Mouse (Mus musculus): Measurements from ENCODE around the gene Tmem132d. TPM values are rescaled to one million over a fixed set of nuclear protein-coding genes. Genes with fewer than 3 reads are reported as not detected.

Gene Tmem132d
- polyA plus RNA-seq, 1 experiment from 2014 or later = not detected

- no peak overlapping the region for H3K4me3 ChIP-seq (ENCODE audit: low read depth, low read length)
- H3K27ac ChIP-seq (ENCODE audit: low read length) = no peak overlapping the region
- no peak overlapping the region for H3K9ac ChIP-seq (ENCODE audit: low read depth, low read length)
- WGBS (ENCODE audit: insufficient replicate concordance) = 56% methylated on average over 1 of the region's 1 CpGs
- H3K4me2 ChIP-seq (ENCODE audit: low read depth, low read length) = no peak overlapping the region
- H3K36me3 ChIP-seq (ENCODE audit: control insufficient read depth, insufficient read depth) = no peaks in the 10 kb centered on the region
- no peaks in the 10 kb centered on the region for H3K27me3 ChIP-seq (ENCODE audit: control insufficient read depth, insufficient read depth, low read depth, low read length)
- no peak for ATAC-seq (ENCODE audit: low read depth)
- no peaks in the 10 kb centered on the region for H3K4me1 ChIP-seq (ENCODE audit: control insufficient read depth, low read depth, low read length)
- no peaks in the 10 kb centered on the region for H3K9me3 ChIP-seq (replicated peaks; ENCODE audit: control insufficient read depth, low read length)
Measured at GRCm38 (mm10) chr5:127830831-127831230, 602.0 kb downstream of the Tmem132d start.

GRCm38 (mm10) chr5:127828756-127829155, 604.1 kb downstream of the Tmem132d start:
- WGBS (ENCODE audit: insufficient replicate concordance) = 65% methylated on average over 6 of the region's 6 CpGs
- Histone ChIP-seq H3K36me3 (ENCODE audit: control insufficient read depth, insufficient read depth) (no peaks in the 10 kb centered on the region), H3K27me3 (ENCODE audit: control insufficient read depth, insufficient read depth, low read depth, low read length) (no peaks in the 10 kb centered on the region), H3K9ac (ENCODE audit: low read depth, low read length) (no peak overlapping the region), H3K27ac (ENCODE audit: low read length) (no peak overlapping the region), H3K9me3 (replicated peaks; ENCODE audit: control insufficient read depth, low read length) (no peaks in the 10 kb centered on the region; the same call in 1 of the 2 replicates), H3K4me1 (ENCODE audit: control insufficient read depth, low read depth, low read length) (no peaks in the 10 kb centered on the region), H3K4me3 (ENCODE audit: low read depth, low read length) (no peak overlapping the region), H3K4me2 (ENCODE audit: low read depth, low read length) (no peak overlapping the region)
- no peak for ATAC-seq (ENCODE audit: low read depth)

GRCm38 (mm10) chr5:127821960-127822359, 610.9 kb downstream of the Tmem132d start:
- Histone ChIP-seq H3K9ac (ENCODE audit: low read depth, low read length) (no peak overlapping the region), H3K36me3 (ENCODE audit: control insufficient read depth, insufficient read depth) (no peaks in the 10 kb centered on the region), H3K4me1 (ENCODE audit: control insufficient read depth, low read depth, low read length) (no peaks in the 10 kb centered on the region), H3K4me3 (ENCODE audit: low read depth, low read length) (no peak overlapping the region), H3K4me2 (ENCODE audit: low read depth, low read length) (no peak overlapping the region), H3K27me3 (ENCODE audit: control insufficient read depth, insufficient read depth, low read depth, low read length) (no peaks in the 10 kb centered on the region), H3K27ac (ENCODE audit: low read length) (no peak overlapping the region), H3K9me3 (replicated peaks; ENCODE audit: control insufficient read depth, low read length) (peaks cover 5% of the 10 kb centered on the region)
- no peak for ATAC-seq (ENCODE audit: low read depth)
- WGBS (ENCODE audit: insufficient replicate concordance) = 20% methylated on average over 1 of the region's 1 CpGs

GRCm38 (mm10) chr5:127815292-127815691, 617.6 kb downstream of the Tmem132d start:
- H3K4me2 ChIP-seq (ENCODE audit: low read depth, low read length) = no peak overlapping the region
- H3K9ac ChIP-seq (ENCODE audit: low read depth, low read length) = no peak overlapping the region
- no peak for ATAC-seq (ENCODE audit: low read depth)
- H3K27me3 ChIP-seq (ENCODE audit: control insufficient read depth, insufficient read depth, low read depth, low read length) = no peaks in the 10 kb centered on the region
- H3K4me1 ChIP-seq (ENCODE audit: control insufficient read depth, low read depth, low read length) = no peaks in the 10 kb centered on the region
- H3K9me3 ChIP-seq (replicated peaks; ENCODE audit: control insufficient read depth, low read length) = no peaks in the 10 kb centered on the region; the same call in 1 of the 2 replicates
- H3K4me3 ChIP-seq (ENCODE audit: low read depth, low read length) = no peak overlapping the region
- WGBS (ENCODE audit: insufficient replicate concordance) = 49% methylated on average over 8 of the region's 8 CpGs
- H3K36me3 ChIP-seq (ENCODE audit: control insufficient read depth, insufficient read depth) = no peaks in the 10 kb centered on the region
- H3K27ac ChIP-seq (ENCODE audit: low read length) = no peak overlapping the region

- no peaks in the 10 kb centered on the region for H3K4me1 ChIP-seq (ENCODE audit: control insufficient read depth, low read depth, low read length)
- 62% methylated on average over 3 of the region's 3 CpGs for WGBS (ENCODE audit: insufficient replicate concordance)
- ATAC-seq (ENCODE audit: low read depth) = no peak
- no peak overlapping the region for H3K4me2 ChIP-seq (ENCODE audit: low read depth, low read length)
- no peak overlapping the region for H3K4me3 ChIP-seq (ENCODE audit: low read depth, low read length)
- H3K27me3 ChIP-seq (ENCODE audit: control insufficient read depth, insufficient read depth, low read depth, low read length) = no peaks in the 10 kb centered on the region
- H3K27ac ChIP-seq (ENCODE audit: low read length) = no peak overlapping the region
- H3K9ac ChIP-seq (ENCODE audit: low read depth, low read length) = no peak overlapping the region
- H3K36me3 ChIP-seq (ENCODE audit: control insufficient read depth, insufficient read depth) = no peaks in the 10 kb centered on the region
- no peaks in the 10 kb centered on the region; the same call in 1 of the 2 replicates for H3K9me3 ChIP-seq (replicated peaks; ENCODE audit: control insufficient read depth, low read length)
Measured at GRCm38 (mm10) chr5:127807419-127807818, 625.5 kb downstream of the Tmem132d start.

- no peak overlapping the region for H3K27ac ChIP-seq (ENCODE audit: low read length)
- WGBS (ENCODE audit: insufficient replicate concordance) = 71% methylated on average over 12 of the region's 12 CpGs
- no peak for ATAC-seq (ENCODE audit: low read depth)
- H3K36me3 ChIP-seq (ENCODE audit: control insufficient read depth, insufficient read depth) = no peaks in the 10 kb centered on the region
- no peaks in the 10 kb centered on the region for H3K27me3 ChIP-seq (ENCODE audit: control insufficient read depth, insufficient read depth, low read depth, low read length)
- H3K4me1 ChIP-seq (ENCODE audit: control insufficient read depth, low read depth, low read length) = no peaks in the 10 kb centered on the region
- no peak overlapping the region for H3K4me3 ChIP-seq (ENCODE audit: low read depth, low read length)
- no peaks in the 10 kb centered on the region; the same call in 1 of the 2 replicates for H3K9me3 ChIP-seq (replicated peaks; ENCODE audit: control insufficient read depth, low read length)
- H3K4me2 ChIP-seq (ENCODE audit: low read depth, low read length) = no peak overlapping the region
- no peak overlapping the region for H3K9ac ChIP-seq (ENCODE audit: low read depth, low read length)
Measured at GRCm38 (mm10) chr5:127806850-127807249, 626.0 kb downstream of the Tmem132d start.

- H3K4me3 ChIP-seq (ENCODE audit: low read depth, low read length) = no peak overlapping the region
- no peak overlapping the region for H3K4me2 ChIP-seq (ENCODE audit: low read depth, low read length)
- H3K4me1 ChIP-seq (ENCODE audit: control insufficient read depth, low read depth, low read length) = no peaks in the 10 kb centered on the region
- H3K27me3 ChIP-seq (ENCODE audit: control insufficient read depth, insufficient read depth, low read depth, low read length) = no peaks in the 10 kb centered on the region
- 62% methylated on average over 4 of the region's 4 CpGs for WGBS (ENCODE audit: insufficient replicate concordance)
- no peak overlapping the region for H3K9ac ChIP-seq (ENCODE audit: low read depth, low read length)
- no peaks in the 10 kb centered on the region for H3K36me3 ChIP-seq (ENCODE audit: control insufficient read depth, insufficient read depth)
- H3K9me3 ChIP-seq (replicated peaks; ENCODE audit: control insufficient read depth, low read length) = no peaks in the 10 kb centered on the region; the same call in none of the 2 replicates
- H3K27ac ChIP-seq (ENCODE audit: low read length) = no peak overlapping the region
- no peak for ATAC-seq (ENCODE audit: low read depth)
Measured at GRCm38 (mm10) chr5:127800907-127801306, 632.0 kb downstream of the Tmem132d start.

GRCm38 (mm10) chr5:127781221-127781620, 651.7 kb downstream of the Tmem132d start:
- H3K27ac ChIP-seq (ENCODE audit: low read length) = no peak overlapping the region
- no peak overlapping the region for H3K4me2 ChIP-seq (ENCODE audit: low read depth, low read length)
- no peak for ATAC-seq (ENCODE audit: low read depth)
- peaks cover 4% of the 10 kb centered on the region for H3K9me3 ChIP-seq (replicated peaks; ENCODE audit: control insufficient read depth, low read length)
- no peak overlapping the region for H3K4me3 ChIP-seq (ENCODE audit: low read depth, low read length)
- H3K4me1 ChIP-seq (ENCODE audit: control insufficient read depth, low read depth, low read length) = no peaks in the 10 kb centered on the region
- WGBS (ENCODE audit: insufficient replicate concordance) = 68% methylated on average over 5 of the region's 5 CpGs
- H3K27me3 ChIP-seq (ENCODE audit: control insufficient read depth, insufficient read depth, low read depth, low read length) = no peaks in the 10 kb centered on the region
- H3K36me3 ChIP-seq (ENCODE audit: control insufficient read depth, insufficient read depth) = no peaks in the 10 kb centered on the region
- H3K9ac ChIP-seq (ENCODE audit: low read depth, low read length) = no peak overlapping the region

- peaks cover 4% of the 10 kb centered on the region for H3K9me3 ChIP-seq (replicated peaks; ENCODE audit: control insufficient read depth, low read length)
- H3K36me3 ChIP-seq (ENCODE audit: control insufficient read depth, insufficient read depth) = no peaks in the 10 kb centered on the region
- H3K27ac ChIP-seq (ENCODE audit: low read length) = no peak overlapping the region
- WGBS (ENCODE audit: insufficient replicate concordance) = 41% methylated on average over 7 of the region's 7 CpGs
- no peaks in the 10 kb centered on the region for H3K4me1 ChIP-seq (ENCODE audit: control insufficient read depth, low read depth, low read length)
- H3K27me3 ChIP-seq (ENCODE audit: control insufficient read depth, insufficient read depth, low read depth, low read length) = no peaks in the 10 kb centered on the region
- H3K4me2 ChIP-seq (ENCODE audit: low read depth, low read length) = no peak overlapping the region
- no peak overlapping the region for H3K4me3 ChIP-seq (ENCODE audit: low read depth, low read length)
- no peak overlapping the region for H3K9ac ChIP-seq (ENCODE audit: low read depth, low read length)
- no peak for ATAC-seq (ENCODE audit: low read depth)
Measured at GRCm38 (mm10) chr5:127775749-127776148, 657.1 kb downstream of the Tmem132d start.

Measured in liver, embryonic 16.5 days (tissue).